Mouse (Mus musculus): ENCODE measurements around the gene Sod1. TPM values are rescaled to one million over a fixed set of nuclear protein-coding genes. Genes with fewer than 3 reads are reported as not detected.
"Not testable (repeated sequence)": the region's sequence is repeated elsewhere in the genome, so short reads cannot be mapped to it uniquely, and the experiment has no call there.

The Sod1 gene
- polyA plus RNA-seq, 1 experiment from 2014 or later = 1,316 TPM

- 46% methylated on average over 6 of the region's 6 CpGs for WGBS
Observed at GRCm38 (mm10) chr16:90234617-90235016, 14.1 kb downstream of the Sod1 start.

GRCm38 (mm10) chr16:90235188-90235587, 14.6 kb downstream of the Sod1 start:
- Histone ChIP-seq H3K27me3 (ENCODE audit: insufficient read depth, low read length) (no peaks in the 10 kb centered on the region), H3K27ac (ENCODE audit: low read depth) (no peak overlapping the region), H3K9ac (no peak overlapping the region), H3K9me3 (ENCODE audit: low read depth, low read length) (no peaks in the 10 kb centered on the region), H3K36me3 (ENCODE audit: insufficient read depth) (peaks cover 50% of the 10 kb centered on the region), H3K4me3 (ENCODE audit: low read depth, low read length) (no peak overlapping the region), H3K4me2 (no peak overlapping the region), H3K4me1 (ENCODE audit: insufficient read depth) (no peaks in the 10 kb centered on the region)
- 68% methylated on average over 3 of the region's 3 CpGs for WGBS
- ATAC-seq (ENCODE audit: insufficient read depth) (no peak), DNase-seq (no peak)
- TF ChIP-seq CTCF (IDR thresholded peaks at IDR 0.05; ENCODE audit: low read depth) = no peak

More at GRCm38 (mm10) chr16:90234617-90235016, 14.1 kb downstream of the Sod1 start:
- DNase-seq = peak; percentile 14
- no peaks in the 10 kb centered on the region for H3K27me3 ChIP-seq (ENCODE audit: insufficient read depth, low read length)
- no peak overlapping the region for H3K9ac ChIP-seq
- H3K4me2 ChIP-seq = no peak overlapping the region
- ATAC-seq (ENCODE audit: insufficient read depth) = no peak
- peaks cover 50% of the 10 kb centered on the region for H3K36me3 ChIP-seq (ENCODE audit: insufficient read depth)
- H3K27ac ChIP-seq (ENCODE audit: low read depth) = no peak overlapping the region
- no peaks in the 10 kb centered on the region for H3K9me3 ChIP-seq (ENCODE audit: low read depth, low read length)
- no peak overlapping the region for H3K4me3 ChIP-seq (ENCODE audit: low read depth, low read length)
- H3K4me1 ChIP-seq (ENCODE audit: insufficient read depth) = no peaks in the 10 kb centered on the region
- no peak for TF ChIP-seq CTCF (IDR thresholded peaks at IDR 0.05; ENCODE audit: low read depth)

- Histone ChIP-seq H3K27ac (ENCODE audit: low read depth) (no peak overlapping the region), H3K9ac (no peak overlapping the region), H3K27me3 (ENCODE audit: insufficient read depth, low read length) (no peaks in the 10 kb centered on the region), H3K9me3 (ENCODE audit: low read depth, low read length) (no peaks in the 10 kb centered on the region), H3K36me3 (ENCODE audit: insufficient read depth) (peaks cover 75% of the 10 kb centered on the region), H3K4me3 (ENCODE audit: low read depth, low read length) (no peak overlapping the region), H3K4me1 (ENCODE audit: insufficient read depth) (no peaks in the 10 kb centered on the region), H3K4me2 (no peak overlapping the region)
- DNase-seq (no peak), ATAC-seq (ENCODE audit: insufficient read depth) (no peak)
- TF ChIP-seq CTCF (IDR thresholded peaks at IDR 0.05; ENCODE audit: low read depth) = no peak
- WGBS = 78% methylated on average over 6 of the region's 6 CpGs
Observed at GRCm38 (mm10) chr16:90239128-90239746, 18.7 kb downstream of the Sod1 start.

- ATAC-seq (ENCODE audit: insufficient read depth) (no peak), DNase-seq (no peak)
- WGBS = 86% methylated on average over 4 of the region's 4 CpGs
- TF ChIP-seq CTCF (IDR thresholded peaks at IDR 0.05; ENCODE audit: low read depth) = no peak
- no peaks in the 10 kb centered on the region for H3K9me3 ChIP-seq (ENCODE audit: low read depth, low read length)
- no peaks in the 10 kb centered on the region for H3K27me3 ChIP-seq (ENCODE audit: insufficient read depth, low read length)
- peaks cover 91% of the 10 kb centered on the region for H3K36me3 ChIP-seq (ENCODE audit: insufficient read depth)
- no peak overlapping the region for H3K4me2 ChIP-seq
- H3K27ac ChIP-seq (ENCODE audit: low read depth) = no peak overlapping the region
- no peaks in the 10 kb centered on the region for H3K4me1 ChIP-seq (ENCODE audit: insufficient read depth)
- no peak overlapping the region for H3K9ac ChIP-seq
- no peak overlapping the region for H3K4me3 ChIP-seq (ENCODE audit: low read depth, low read length)
Observed at GRCm38 (mm10) chr16:90241875-90242274, 21.3 kb downstream of the Sod1 start.

- peaks cover 94% of the 10 kb centered on the region for H3K36me3 ChIP-seq (ENCODE audit: insufficient read depth)
- H3K4me3 ChIP-seq (ENCODE audit: low read depth, low read length) = no peak overlapping the region
- no peak overlapping the region for H3K9ac ChIP-seq
- no peaks in the 10 kb centered on the region for H3K4me1 ChIP-seq (ENCODE audit: insufficient read depth)
- 77% methylated on average over 17 of the region's 17 CpGs for WGBS
- no peak for TF ChIP-seq CTCF (IDR thresholded peaks at IDR 0.05; ENCODE audit: low read depth)
- no peaks in the 10 kb centered on the region for H3K27me3 ChIP-seq (ENCODE audit: insufficient read depth, low read length)
- no peak for ATAC-seq (ENCODE audit: insufficient read depth)
- no peak for DNase-seq
- no peak overlapping the region for H3K27ac ChIP-seq (ENCODE audit: low read depth)
- no peak overlapping the region for H3K4me2 ChIP-seq
- H3K9me3 ChIP-seq (ENCODE audit: low read depth, low read length) = no peaks in the 10 kb centered on the region
Observed at GRCm38 (mm10) chr16:90242426-90243304, 22.1 kb downstream of the Sod1 start.

GRCm38 (mm10) chr16:90250099-90250498, 29.5 kb downstream of the Sod1 start:
- ATAC-seq (ENCODE audit: insufficient read depth) (no peak), DNase-seq (no peak)
- Histone ChIP-seq H3K4me2 (no peak overlapping the region), H3K27me3 (ENCODE audit: insufficient read depth, low read length) (no peaks in the 10 kb centered on the region), H3K36me3 (ENCODE audit: insufficient read depth) (peaks cover 90% of the 10 kb centered on the region), H3K4me1 (ENCODE audit: insufficient read depth) (no peaks in the 10 kb centered on the region), H3K27ac (ENCODE audit: low read depth) (no peak overlapping the region), H3K9me3 (ENCODE audit: low read depth, low read length) (no peaks in the 10 kb centered on the region), H3K4me3 (ENCODE audit: low read depth, low read length) (no peak overlapping the region), H3K9ac (no peak overlapping the region)
- 91% methylated on average over 7 of the region's 7 CpGs for WGBS
- TF ChIP-seq CTCF (IDR thresholded peaks at IDR 0.05; ENCODE audit: low read depth) = no peak

GRCm38 (mm10) chr16:90251256-90251655, 30.7 kb downstream of the Sod1 start:
- H3K27me3 ChIP-seq (ENCODE audit: insufficient read depth, low read length); H3K9ac ChIP-seq; ATAC-seq (ENCODE audit: insufficient read depth); H3K27ac ChIP-seq (ENCODE audit: low read depth); H3K4me3 ChIP-seq (ENCODE audit: low read depth, low read length); H3K4me1 ChIP-seq (ENCODE audit: insufficient read depth); H3K4me2 ChIP-seq; H3K9me3 ChIP-seq (ENCODE audit: low read depth, low read length); DNase-seq: not testable (repeated sequence)
- 89% methylated on average over 3 of the region's 3 CpGs for WGBS
- H3K36me3 ChIP-seq (ENCODE audit: insufficient read depth) = peaks cover 86% of the 10 kb centered on the region
